Mouse (Mus musculus): ENCODE measurements around the gene Chmp2a.
"Not testable (repeated sequence)": the region's sequence is repeated elsewhere in the genome, so short reads cannot be mapped to it uniquely, and the experiment has no call there.

The Chmp2a gene

GRCm38 (mm10) chr7:13034148-13034977 is at the start of gene Chmp2a:
TSS of gene Chmp2a (minus strand) at chr7:13034807.
- peak; percentile 90 for DNase-seq (ENCODE audit: low spot score)

GRCm38 (mm10) chr7:13072293-13072692 is 37.7 kb upstream of the Chmp2a start:
- DNase-seq (ENCODE audit: low spot score): no peak

GRCm38 (mm10) chr7:13063399-13063798 is 28.8 kb upstream of the Chmp2a start:
- not testable (repeated sequence) for DNase-seq (ENCODE audit: low spot score)

- no peak for DNase-seq (ENCODE audit: low spot score)
Measured at GRCm38 (mm10) chr7:13059536-13059935, 24.9 kb upstream of the Chmp2a start.

GRCm38 (mm10) chr7:13056913-13057700 is 22.5 kb upstream of the Chmp2a start:
- DNase-seq (ENCODE audit: low spot score): no peak

GRCm38 (mm10) chr7:13054287-13055010 is 19.8 kb upstream of the Chmp2a start, which contains the start of gene Mzf1:
TSS of gene Mzf1 (minus strand) at chr7:13054764.
- DNase-seq (ENCODE audit: low spot score): peak; percentile 78

- no peak for DNase-seq (ENCODE audit: low spot score)
Measured at GRCm38 (mm10) chr7:13053961-13054286, 19.3 kb upstream of the Chmp2a start.

GRCm38 (mm10) chr7:13053501-13053900 is 18.9 kb upstream of the Chmp2a start:
- DNase-seq (ENCODE audit: low spot score): no peak

- DNase-seq (ENCODE audit: low spot score): no peak
Measured at GRCm38 (mm10) chr7:13053001-13053400, 18.4 kb upstream of the Chmp2a start.

- peak; percentile 32 for DNase-seq (ENCODE audit: low spot score)
Measured at GRCm38 (mm10) chr7:13046084-13046483, 11.5 kb upstream of the Chmp2a start.

GRCm38 (mm10) chr7:13044254-13044625 is 9.6 kb upstream of the Chmp2a start:
- DNase-seq (ENCODE audit: low spot score): no peak

- DNase-seq (ENCODE audit: low spot score): no peak
Measured at GRCm38 (mm10) chr7:13043445-13044253, 9.0 kb upstream of the Chmp2a start.

- DNase-seq (ENCODE audit: low spot score): no peak
Measured at GRCm38 (mm10) chr7:13043120-13043444, 8.5 kb upstream of the Chmp2a start.

GRCm38 (mm10) chr7:13042511-13042910 is 7.9 kb upstream of the Chmp2a start:
- no peak for DNase-seq (ENCODE audit: low spot score)

GRCm38 (mm10) chr7:13041256-13041655 is 6.6 kb upstream of the Chmp2a start:
- DNase-seq (ENCODE audit: low spot score): no peak

GRCm38 (mm10) chr7:13039181-13039580 is 4.6 kb upstream of the Chmp2a start:
- no peak for DNase-seq (ENCODE audit: low spot score)

- DNase-seq (ENCODE audit: low spot score): no peak
Measured at GRCm38 (mm10) chr7:13038621-13039169, 4.1 kb upstream of the Chmp2a start.

GRCm38 (mm10) chr7:13037901-13038555 is 3.4 kb upstream of the Chmp2a start, which contains the start of gene Ube2m:
TSS of gene Ube2m (minus strand) at chr7:13038275.
- peak; percentile 96 for DNase-seq (ENCODE audit: low spot score)

GRCm38 (mm10) chr7:13037366-13037765 is 2.8 kb upstream of the Chmp2a start:
- DNase-seq (ENCODE audit: low spot score): no peak

GRCm38 (mm10) chr7:13036806-13037205 is 2.2 kb upstream of the Chmp2a start:
- no peak for DNase-seq (ENCODE audit: low spot score)
